Mouse (Mus musculus): ENCODE results near the gene Ap4e1.
"Not testable (repeated sequence)": the region's sequence is repeated elsewhere in the genome, so short reads cannot be mapped to it uniquely, and the experiment has no call there.

Gene Ap4e1

GRCm38 (mm10) chr2:127077611-127078010 lies 69.1 kb downstream of the Ap4e1 start:
- DNase-seq (ENCODE audit: low spot score): no peak

GRCm38 (mm10) chr2:127079066-127079465 lies 70.5 kb downstream of the Ap4e1 start:
- DNase-seq (ENCODE audit: low spot score): not testable (repeated sequence)

- no peak for DNase-seq (ENCODE audit: low spot score)
These were observed 71.5 kb downstream of the Ap4e1 start for GRCm38 (mm10) chr2:127079881-127080590.

- no peak for DNase-seq (ENCODE audit: low spot score)
These were observed 72.2 kb downstream of the Ap4e1 start for GRCm38 (mm10) chr2:127080591-127081218.

- no peak for DNase-seq (ENCODE audit: low spot score)
These were observed 77.7 kb downstream of the Ap4e1 start for GRCm38 (mm10) chr2:127086235-127086634.

- DNase-seq (ENCODE audit: low spot score): not testable (repeated sequence)
These were observed 81.6 kb downstream of the Ap4e1 start for GRCm38 (mm10) chr2:127090151-127090550.

- DNase-seq (ENCODE audit: low spot score): no peak
These were observed 83.5 kb downstream of the Ap4e1 start for GRCm38 (mm10) chr2:127092000-127092399.

GRCm38 (mm10) chr2:127108986-127109385 lies 100.5 kb downstream of the Ap4e1 start:
- DNase-seq (ENCODE audit: low spot score): no peak

Measured in testis, postnatal 10 days (tissue).